Mouse (Mus musculus): ENCODE data around the gene Mettl21a. TPM values are rescaled to one million over a fixed set of nuclear protein-coding genes. Genes with fewer than 3 reads are reported as not detected.
"Not testable (repeated sequence)": the region's sequence is repeated elsewhere in the genome, so short reads cannot be mapped to it uniquely, and the experiment has no call there.

Mettl21a gene
- total RNA-seq, 1 experiment from 2014 or later = 10.1 TPM

DNA sequence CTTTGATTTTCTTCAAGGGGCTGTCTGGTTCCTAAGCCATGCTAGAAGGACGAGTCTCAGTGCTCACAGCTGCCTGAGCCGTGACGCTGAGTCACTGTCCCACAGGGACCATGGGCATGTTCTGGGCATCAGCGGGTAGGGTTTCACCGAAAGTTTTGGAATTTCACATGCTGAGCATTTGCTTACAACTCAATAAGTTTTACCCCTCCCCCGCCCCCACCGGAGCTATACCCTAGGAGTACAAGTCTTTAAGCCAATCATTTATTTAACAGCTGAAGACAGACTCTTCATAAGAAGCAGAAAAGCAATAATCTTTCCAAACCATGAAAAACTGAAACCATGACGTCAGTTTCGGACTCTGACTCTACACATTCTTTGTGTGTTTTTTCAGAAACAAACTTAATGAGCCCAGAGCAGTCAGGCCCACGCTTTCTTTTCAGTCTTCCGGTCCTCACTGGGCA, 1.5 kb downstream of the Mettl21a start:
- no peak for ATAC-seq (replicated peaks; ENCODE audit: low read depth, poor library complexity, severe bottlenecking)

DNA sequence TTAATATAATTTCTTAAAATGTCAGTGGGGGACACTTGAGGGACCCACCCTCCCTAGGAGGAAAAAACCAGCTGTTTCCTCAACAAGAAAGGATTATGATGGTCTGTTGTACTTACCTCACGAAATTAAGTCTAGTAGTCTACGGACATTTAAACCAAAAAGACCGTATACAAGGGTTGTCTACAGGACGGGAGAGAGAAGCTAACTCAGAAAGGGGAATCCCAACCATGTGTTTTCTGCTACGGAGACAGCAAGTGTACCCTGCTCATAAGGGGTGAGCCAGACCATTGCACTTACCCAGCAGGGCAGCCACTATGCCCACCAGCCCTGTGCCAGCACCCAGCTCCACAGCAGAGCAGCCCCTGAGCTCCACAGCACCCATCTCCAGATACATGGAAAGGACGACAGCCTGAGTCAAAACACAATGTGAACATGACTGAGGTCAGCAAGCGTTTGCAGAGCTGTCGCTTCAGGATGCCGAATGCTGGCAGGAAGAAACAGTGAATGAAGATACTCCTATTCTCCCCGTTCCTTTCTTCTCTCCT, 2.2 kb downstream of the Mettl21a start:
- no peak for ATAC-seq (replicated peaks; ENCODE audit: low read depth, poor library complexity, severe bottlenecking)

DNA sequence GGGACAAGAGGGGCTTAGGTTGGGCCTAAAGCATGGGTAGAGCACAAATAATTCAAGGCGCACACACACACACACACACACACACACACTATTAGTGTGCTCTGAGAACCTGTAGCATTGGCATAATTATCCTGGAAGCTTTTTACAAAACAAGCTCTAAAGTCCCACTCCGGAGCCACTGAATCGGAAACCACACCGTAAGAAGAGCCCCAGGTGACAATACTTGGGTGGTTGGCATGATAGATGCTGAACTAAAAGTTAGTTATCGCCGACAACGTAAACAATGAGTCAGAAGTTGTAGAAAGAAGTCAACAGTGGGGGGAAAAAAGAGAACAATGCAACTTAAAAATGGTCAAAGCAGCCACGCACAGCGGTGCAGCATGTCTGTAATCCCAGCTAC, 2.7 kb downstream of the Mettl21a start:
- no peak for ATAC-seq (replicated peaks; ENCODE audit: low read depth, poor library complexity, severe bottlenecking)

DNA sequence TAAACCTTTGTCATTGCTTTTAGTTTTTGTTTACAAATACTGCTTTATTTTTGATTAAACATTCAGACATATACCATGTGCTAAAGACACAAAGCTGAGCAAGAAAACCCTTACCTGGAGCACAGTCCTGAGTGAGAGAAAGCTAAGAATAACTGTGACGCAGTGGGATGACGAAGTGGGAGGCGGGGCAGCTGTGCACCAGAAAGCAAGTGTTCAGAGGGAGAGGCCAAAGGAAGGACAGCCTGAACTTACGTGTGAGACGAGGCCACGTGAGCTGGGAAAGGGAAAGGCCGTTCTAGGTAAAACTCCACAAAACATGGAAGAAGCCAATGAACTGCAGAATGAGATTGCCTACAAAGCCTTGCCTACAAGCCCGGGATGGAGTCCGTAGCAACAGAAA, 7.1 kb downstream of the Mettl21a start:
- ATAC-seq (replicated peaks; ENCODE audit: low read depth, poor library complexity, severe bottlenecking) = no peak

DNA sequence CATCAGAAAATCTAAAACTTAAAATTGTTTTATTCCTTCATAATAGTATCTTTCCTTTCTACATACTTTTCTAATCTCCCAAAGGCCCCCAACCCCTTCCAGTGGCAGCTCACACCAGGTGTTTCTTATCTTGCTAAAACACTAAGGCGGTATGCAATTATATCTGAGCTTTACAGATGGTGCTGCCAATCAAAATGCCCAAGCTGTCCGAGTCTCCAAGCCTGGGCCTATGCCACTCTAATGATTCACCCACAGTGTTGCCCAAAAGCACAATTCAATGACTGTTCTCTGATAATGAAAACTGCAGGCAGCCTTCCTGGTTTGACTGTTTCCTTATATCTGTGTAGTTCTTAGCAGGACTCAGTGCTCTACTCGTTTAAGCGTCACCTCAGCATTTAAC, 7.9 kb downstream of the Mettl21a start:
- peak; percentile 70 for ATAC-seq (replicated peaks; ENCODE audit: low read depth, poor library complexity, severe bottlenecking)

DNA sequence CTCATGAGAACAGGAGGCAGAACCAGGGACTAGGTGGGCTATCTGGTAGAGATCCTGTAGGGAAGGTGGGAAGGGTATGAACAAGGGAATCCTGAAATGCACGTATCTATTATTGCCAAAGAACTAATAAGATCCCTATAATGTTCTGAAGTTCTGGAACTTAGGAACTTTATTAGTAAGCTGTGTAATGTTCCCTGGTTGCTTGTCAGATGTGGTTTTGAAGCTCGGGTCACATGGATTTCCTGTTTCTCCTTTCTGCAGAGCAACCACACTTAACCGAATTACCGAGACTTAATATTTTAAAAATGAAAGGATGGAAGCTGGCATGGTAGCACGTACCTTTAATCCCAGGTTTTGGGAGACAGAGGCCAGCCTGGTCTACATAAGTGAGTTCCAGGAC, 13.7 kb downstream of the Mettl21a start:
- ATAC-seq (replicated peaks; ENCODE audit: low read depth, poor library complexity, severe bottlenecking) = peak; percentile 72

DNA sequence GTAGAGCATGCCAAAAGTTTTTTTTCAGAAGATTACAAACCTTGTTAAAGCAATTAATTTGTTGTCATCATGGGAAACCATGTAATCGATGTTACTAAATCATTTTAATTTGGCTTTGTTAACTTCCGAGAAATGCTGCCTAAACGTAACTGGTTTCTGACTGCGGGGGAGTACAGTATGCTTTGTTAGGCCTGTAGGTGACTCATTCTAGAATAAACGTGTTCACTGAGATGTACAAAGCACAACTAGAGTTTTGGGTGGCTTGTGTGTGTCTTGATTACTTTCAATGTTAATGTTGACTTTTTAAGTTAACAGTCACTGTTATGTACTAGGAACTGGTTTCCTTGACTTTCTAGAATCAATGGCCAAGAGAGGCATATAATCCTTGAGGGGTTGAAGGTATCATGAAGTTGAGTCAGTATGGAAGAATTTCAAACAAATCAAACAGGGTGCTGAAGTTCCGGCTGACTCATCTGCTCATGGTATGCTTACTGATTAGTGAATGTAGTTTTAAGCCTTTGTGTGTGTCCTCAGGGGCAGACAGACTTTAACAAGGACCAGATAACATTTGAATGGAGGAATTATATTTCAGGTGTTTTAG, 15.7 kb downstream of the Mettl21a start:
- ATAC-seq (replicated peaks; ENCODE audit: low read depth, poor library complexity, severe bottlenecking) = no peak

DNA sequence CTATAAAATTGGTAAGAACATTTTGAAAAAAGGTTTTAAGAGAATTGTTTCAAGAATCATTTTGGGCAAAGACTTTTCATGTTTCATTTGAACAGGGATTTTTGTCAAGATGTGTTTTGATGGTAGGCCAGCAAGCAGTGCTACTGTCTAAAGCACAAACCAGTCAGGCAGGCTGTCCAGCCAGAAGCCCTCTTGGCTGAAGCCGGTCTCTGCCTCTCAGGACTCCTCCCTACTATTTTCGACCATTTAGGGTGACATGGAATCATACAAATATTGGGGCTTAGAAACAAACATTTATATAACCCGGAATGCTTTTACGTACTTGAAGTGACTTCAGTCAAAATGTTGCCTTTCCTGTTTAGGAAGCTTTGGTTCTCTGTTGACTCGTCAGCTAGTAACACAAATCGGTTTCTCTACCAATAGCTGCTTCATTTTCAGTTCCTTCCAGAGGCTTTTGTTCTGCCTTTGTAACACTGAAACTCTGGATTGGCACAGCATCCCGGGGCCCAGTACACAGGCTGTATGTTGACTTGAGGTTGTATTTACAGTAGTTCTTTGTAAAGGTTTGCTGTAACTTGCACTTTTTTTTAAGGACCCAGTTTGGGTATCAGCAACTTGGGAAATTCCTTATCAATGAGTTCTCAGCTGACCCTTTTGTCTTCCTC, 16.5 kb downstream of the Mettl21a start:
- ATAC-seq (replicated peaks; ENCODE audit: low read depth, poor library complexity, severe bottlenecking) = no peak

DNA sequence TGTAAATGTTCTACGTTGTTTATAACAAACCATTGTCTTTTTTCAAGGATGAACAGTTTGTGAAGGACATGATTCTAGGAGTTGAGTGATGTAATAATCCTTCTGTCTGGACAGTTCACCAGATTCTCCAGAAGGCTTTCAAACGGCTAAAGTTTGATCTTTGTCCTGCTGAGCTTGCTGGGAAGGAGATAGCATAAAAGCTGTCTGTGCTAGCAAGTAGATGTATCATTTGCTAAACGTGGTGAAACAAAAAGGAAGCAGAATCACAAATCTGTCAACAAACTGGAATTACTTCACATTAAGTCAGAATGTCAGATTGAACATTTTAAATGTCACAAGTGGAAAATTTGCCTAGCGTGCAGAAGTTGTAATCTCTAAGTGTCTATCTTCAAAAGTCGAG, 18.1 kb downstream of the Mettl21a start:
- ATAC-seq (replicated peaks; ENCODE audit: low read depth, poor library complexity, severe bottlenecking) = no peak

DNA sequence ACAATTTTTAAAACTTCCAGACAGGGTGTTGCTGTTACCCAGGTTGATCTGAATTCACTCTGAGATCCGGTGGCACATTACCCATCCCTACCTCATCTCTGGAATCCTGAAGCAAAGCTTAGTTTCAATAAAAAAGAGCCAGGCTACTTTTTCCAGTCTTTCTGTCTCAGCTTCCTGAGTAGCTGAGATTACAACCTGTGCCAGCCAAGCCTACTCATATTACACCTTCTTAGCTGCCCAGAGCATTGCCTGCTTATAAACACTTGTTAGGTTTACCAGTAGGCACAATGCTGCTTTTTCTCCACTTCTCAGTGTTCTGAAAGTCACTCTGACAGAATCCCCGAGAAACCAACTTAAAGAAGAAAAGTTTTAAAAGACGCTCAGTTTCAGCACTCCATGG, 38.2 kb downstream of the Mettl21a start:
- ATAC-seq (replicated peaks; ENCODE audit: low read depth, poor library complexity, severe bottlenecking) = no peak

DNA sequence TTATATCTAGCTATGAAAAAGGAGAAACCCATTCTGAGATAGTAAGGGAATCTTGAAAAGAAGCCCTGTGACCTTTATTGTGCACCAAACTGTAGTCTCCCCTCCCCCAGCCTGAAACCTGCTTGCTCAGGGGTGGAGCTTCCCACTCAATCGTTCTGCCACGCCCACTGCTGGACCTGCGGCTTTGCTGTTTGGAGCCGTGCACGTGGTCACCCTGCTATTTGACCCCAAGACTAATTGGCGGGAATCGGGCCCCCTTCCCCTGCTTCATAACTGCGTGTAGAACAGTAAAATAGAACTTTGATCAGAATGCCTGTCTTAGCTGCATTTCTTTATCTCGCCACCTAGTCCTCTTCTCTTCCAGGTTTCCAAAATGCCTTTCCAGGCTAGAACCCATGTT, 39.1 kb downstream of the Mettl21a start:
- not testable (repeated sequence) for ATAC-seq (replicated peaks; ENCODE audit: low read depth, poor library complexity, severe bottlenecking)

DNA sequence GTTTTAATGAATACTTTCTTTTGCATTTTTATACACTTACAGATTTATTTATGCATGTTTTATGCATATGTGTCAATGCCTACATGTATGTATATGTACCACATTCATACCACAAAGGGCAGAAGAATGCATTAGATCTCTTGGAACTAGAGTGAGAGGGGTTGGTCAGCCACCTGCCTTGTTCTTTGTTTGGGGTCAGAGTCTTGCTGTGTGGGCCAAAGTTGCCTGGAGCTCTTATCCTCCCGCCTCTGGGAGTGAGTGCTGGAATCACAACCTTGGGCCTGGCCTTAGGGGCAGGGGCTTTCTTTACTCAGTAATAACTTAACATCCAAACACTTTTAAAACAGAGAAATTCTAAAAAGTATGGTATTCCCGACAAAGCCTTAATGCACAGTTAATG, 40.3 kb downstream of the Mettl21a start:
- no peak for ATAC-seq (replicated peaks; ENCODE audit: low read depth, poor library complexity, severe bottlenecking)

DNA sequence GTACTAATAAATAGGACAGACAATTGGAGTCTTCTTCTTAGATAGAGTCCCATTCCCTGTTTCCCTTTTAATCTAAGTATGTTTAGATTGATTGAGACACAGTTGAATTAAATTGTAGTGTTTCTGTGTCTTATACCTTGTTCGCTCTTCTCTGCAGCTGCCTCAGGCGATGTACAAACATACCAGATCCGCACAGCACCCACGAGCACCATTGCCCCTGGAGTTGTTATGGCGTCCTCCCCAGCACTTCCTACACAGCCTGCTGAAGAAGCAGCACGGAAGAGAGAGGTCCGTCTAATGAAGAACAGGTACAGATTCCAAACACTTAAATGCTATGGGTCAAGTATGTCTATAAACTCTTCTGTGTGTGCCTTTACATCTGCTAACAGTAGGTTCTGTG, 41.0 kb downstream of the Mettl21a start:
- ATAC-seq (replicated peaks; ENCODE audit: low read depth, poor library complexity, severe bottlenecking) = no peak

DNA sequence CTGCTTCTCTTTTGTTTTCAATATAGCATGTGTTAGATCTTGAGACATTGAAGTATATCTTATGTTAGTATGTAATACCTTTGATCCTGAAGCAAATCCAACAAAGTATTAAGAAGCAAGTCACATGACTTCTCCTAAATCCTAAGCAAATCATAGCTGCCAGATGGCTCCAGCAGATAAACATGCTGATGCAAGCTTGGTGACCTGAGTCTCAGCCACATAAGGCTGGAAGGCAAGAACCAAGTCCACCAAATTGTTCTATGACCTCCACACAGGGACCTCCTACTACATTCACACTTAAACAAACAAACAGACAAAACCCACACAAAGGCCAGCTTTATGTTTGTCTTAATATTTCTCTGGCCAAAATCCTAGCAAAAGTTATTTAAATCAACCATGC, 48.8 kb downstream of the Mettl21a start:
- no peak for ATAC-seq (replicated peaks; ENCODE audit: low read depth, poor library complexity, severe bottlenecking)

DNA sequence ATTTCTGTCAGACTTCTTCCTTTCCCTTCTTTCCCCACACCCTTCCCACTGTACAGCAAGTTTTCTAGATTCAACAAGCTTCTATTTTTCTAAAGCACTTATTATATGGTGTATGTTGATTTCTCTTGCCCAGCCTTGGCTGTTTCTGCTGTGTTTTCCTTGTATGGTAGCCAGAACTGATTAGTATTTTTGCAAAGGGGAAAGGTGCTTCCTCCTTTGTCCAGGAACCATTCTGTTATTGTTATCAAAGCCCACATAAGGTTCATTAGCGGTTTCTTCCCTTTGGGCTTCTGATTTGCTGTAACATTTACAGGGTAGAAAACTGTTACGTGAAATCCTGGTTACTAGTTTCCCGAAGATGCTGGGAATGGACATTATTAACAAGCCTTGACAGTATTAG, 56.9 kb downstream of the Mettl21a start:
- ATAC-seq (replicated peaks; ENCODE audit: low read depth, poor library complexity, severe bottlenecking) = no peak

Other genes with a start within 250 kb of the Mettl21a start
- 74.3 and 81.7 TPM in 2 replicates for gene Creb1, start 84.6 kb downstream of the Mettl21a start, total RNA-seq (2017)
- 2.9 and 4.6 TPM in 2 replicates for gene Ccnyl1, start 73.2 kb upstream of the Mettl21a start, total RNA-seq (2017)
- gene Fzd5, start 120.5 kb upstream of the Mettl21a start, total RNA-seq (2017) = 1.5 TPM in 2 replicates